ENCODE assay signal across 31 mouse cellular contexts in genomic region chr1:93197916-93198315, GRCm38 (mm10). TPM values are rescaled to one million over a fixed set of nuclear protein-coding genes. Genes with fewer than 3 reads are reported as not detected.
DNase-seq lines count a peak whose midpoint lies in the region; ATAC-seq and TF ChIP-seq lines count a peak whose summit lies in the region.
"Had no signal": no experiment of that assay in that cellular context is flagged by ENCODE, and none has a peak within 500 bp of the region (broad histone marks: within the 10 kb centered on the region; RNA-seq: fewer than 3 reads in every experiment).

No protein-coding gene starts in this region.

- no peak overlapping the region for H3K9ac ChIP-seq in kidney, embryonic 14.5 days (ENCODE audit: low read depth, low read length)
- H3K9ac ChIP-seq in kidney, postnatal 0 days (ENCODE audit: low read depth, low read length): no peak overlapping the region
- H3K9ac ChIP-seq: embryonic facial prominence, embryonic 13.5 days; forebrain, embryonic 12.5 days; forebrain, embryonic 15.5 days; heart, embryonic 13.5 days; hindbrain, embryonic 14.5 days had no signal

- TF ChIP-seq CTCF in kidney, postnatal 0 days (IDR thresholded peaks at IDR 0.05; ENCODE audit: low read depth): no peak

- no peak overlapping the region for H3K4me2 ChIP-seq in kidney, embryonic 14.5 days (replicated peaks; ENCODE audit: low read depth, low read length)
- H3K4me2 ChIP-seq in kidney, postnatal 0 days (ENCODE audit: low read length): no peak overlapping the region
- H3K4me2 ChIP-seq: embryonic facial prominence, embryonic 13.5 days; forebrain, embryonic 12.5 days; forebrain, embryonic 15.5 days; heart, embryonic 13.5 days; hindbrain, embryonic 14.5 days had no signal

- H3K36me3 ChIP-seq in kidney, embryonic 14.5 days (ENCODE audit: control insufficient read depth, insufficient read depth, low read length): no peaks in the 10 kb centered on the region
- H3K36me3 ChIP-seq in kidney, postnatal 0 days (ENCODE audit: insufficient read depth, low read length): no peaks in the 10 kb centered on the region
- H3K36me3 ChIP-seq: embryonic facial prominence, embryonic 10.5 days; embryonic facial prominence, embryonic 13.5 days; forebrain, embryonic 12.5 days; forebrain, embryonic 15.5 days; G1E; heart, embryonic 10.5 days; heart, embryonic 13.5 days had no signal

- no peak for DNase-seq in kidney, postnatal 36 days
- DNase-seq in kidney, postnatal 0 days (ENCODE audit: low spot score): no peak
- no peak for DNase-seq in kidney, adult 8-10 months
- DNase-seq in R1 (ENCODE audit: low read depth, low spot score): peak; percentile 91
- no peak for DNase-seq in lung, postnatal 36 days
- DNase-seq in retina, embryonic 14.5 days (ENCODE audit: low spot score): no peak
- DNase-seq: adrenal gland, adult 8-10 months; adrenal gland, postnatal 25 days; cerebellum, adult 11-12 months; cerebellum, adult 8-10 months; cerebellum, postnatal 10 days; cerebellum, postnatal 36 days; embryo, embryonic 11 days; gastrocnemius, postnatal 25 days; heart, adult 2 months; heart, postnatal 14 days; heart, postnatal 4 days had no signal

- H3K9me3 ChIP-seq in kidney, embryonic 14.5 days (ENCODE audit: control insufficient read depth, low read length): no peaks in the 10 kb centered on the region
- no peaks in the 10 kb centered on the region for H3K9me3 ChIP-seq in kidney, postnatal 0 days (replicated peaks; ENCODE audit: low read length)
- H3K9me3 ChIP-seq: embryonic facial prominence, embryonic 13.5 days; forebrain, embryonic 12.5 days; forebrain, embryonic 15.5 days; G1E had no signal

- no peaks in the 10 kb centered on the region for H3K27me3 ChIP-seq in kidney, embryonic 14.5 days (ENCODE audit: control insufficient read depth, insufficient read depth, low read length)
- H3K27me3 ChIP-seq in kidney, postnatal 0 days (ENCODE audit: insufficient read depth, low read length): no peaks in the 10 kb centered on the region
- H3K27me3 ChIP-seq: embryonic facial prominence, embryonic 13.5 days; forebrain, embryonic 12.5 days; forebrain, embryonic 15.5 days; Patski had no signal

- H3K4me3 ChIP-seq in kidney, embryonic 14.5 days (ENCODE audit: low read length): no peak overlapping the region
- no peak overlapping the region for H3K4me3 ChIP-seq in kidney, postnatal 0 days (replicated peaks; ENCODE audit: low read depth, low read length)
- H3K4me3 ChIP-seq: embryonic facial prominence, embryonic 10.5 days; embryonic facial prominence, embryonic 13.5 days; erythroblast, embryonic 14.5 days; forebrain, embryonic 12.5 days; forebrain, embryonic 15.5 days; heart, adult 2 months; heart, embryonic 10.5 days; heart, embryonic 13.5 days had no signal

- ATAC-seq in kidney, embryonic 14.5 days (ENCODE audit: low FRiP score, low TSS enrichment): no peak
- no peak for ATAC-seq in kidney, postnatal 0 days (replicated peaks; ENCODE audit: low FRiP score, low read depth)
- ATAC-seq: activated CD4-positive, CD25-positive, alpha-beta regulatory T cell, adult 4 months; forebrain, embryonic 15.5 days; hindbrain, postnatal 0 days; Patski had no signal

- H3K4me1 ChIP-seq in kidney, embryonic 14.5 days (ENCODE audit: control insufficient read depth, insufficient read depth, low read length): no peaks in the 10 kb centered on the region
- H3K4me1 ChIP-seq in kidney, postnatal 0 days (replicated peaks; ENCODE audit: insufficient read depth, low read length): no peaks in the 10 kb centered on the region
- H3K4me1 ChIP-seq: embryonic facial prominence, embryonic 10.5 days; embryonic facial prominence, embryonic 13.5 days; forebrain, embryonic 12.5 days; forebrain, embryonic 15.5 days; heart, embryonic 10.5 days; heart, embryonic 13.5 days had no signal

- 0 out of 2 replicates have a peak overlapping the region, but pooled peaks have one; percentile 9 for H3K27ac ChIP-seq in kidney, embryonic 14.5 days (ENCODE audit: low read depth, low read length)
- H3K27ac ChIP-seq in kidney, postnatal 0 days: peak overlapping the region; percentile 44; the same call in 1 of the 2 replicates
- H3K27ac ChIP-seq: embryonic facial prominence, embryonic 10.5 days; embryonic facial prominence, embryonic 13.5 days; forebrain, embryonic 12.5 days; forebrain, embryonic 15.5 days; heart, adult 2 months; heart, embryonic 10.5 days; heart, embryonic 13.5 days; hindbrain, embryonic 14.5 days; hindbrain, postnatal 0 days had no signal

- WGBS in kidney, embryonic 14.5 days: 81% methylated on average over 3 of the region's 3 CpGs
- WGBS in kidney, postnatal 0 days: 84% methylated on average over 3 of the region's 3 CpGs

RNA-seq across cellular contexts. Expression of gene Crocc2, which starts 29.4 kb away (rescaled TPM):
- polyA plus RNA-seq in kidney, embryonic 14.5 days (2014; fragmentation: Nextera tagmentation; extraction: Ambion mirVana): 0.14 and 0.20 TPM in 2 replicates
- 0.06 and 0.14 TPM in 2 replicates for polyA plus RNA-seq in kidney, postnatal 0 days (2015; fragmentation: Nextera tagmentation; extraction: Ambion mirVana)
- polyA plus RNA-seq: activated CD4-positive, CD25-positive, alpha-beta regulatory T cell, adult 4 months; erythroblast, embryonic 14.5 days; G1E had no signal

RNA-seq across cellular contexts. Expression of gene 2310007B03Rik, which starts 37.2 kb away (rescaled TPM):
- polyA plus RNA-seq in kidney, embryonic 14.5 days (2014; fragmentation: Nextera tagmentation; extraction: Ambion mirVana): 0.42 and 0.49 TPM in 2 replicates
- polyA plus RNA-seq in kidney, postnatal 0 days (2015; fragmentation: Nextera tagmentation; extraction: Ambion mirVana): 3.1 and 3.4 TPM in 2 replicates
- polyA plus RNA-seq: activated CD4-positive, CD25-positive, alpha-beta regulatory T cell, adult 4 months; cortical plate, adult 2 months; erythroblast, embryonic 14.5 days; G1E; Patski had no signal

RNA-seq across cellular contexts. Expression of gene Sned1, which starts 37.7 kb away (rescaled TPM):
- polyA plus RNA-seq in kidney, embryonic 14.5 days (2014; fragmentation: Nextera tagmentation; extraction: Ambion mirVana): 8.6 and 17.9 TPM in 2 replicates
- 5.1 and 6.1 TPM in 2 replicates for polyA plus RNA-seq in kidney, postnatal 0 days (2015; fragmentation: Nextera tagmentation; extraction: Ambion mirVana)
- polyA plus RNA-seq: erythroblast, embryonic 14.5 days; G1E had no signal
